Mouse (Mus musculus): ENCODE measurements at regions not wholly inside any gene's neighbourhood (a gene's known extent, or its start where the extent isn't known, plus 50 kb on each side); places are given as distances from the start of the nearest gene placed in this dataset.

DNA sequence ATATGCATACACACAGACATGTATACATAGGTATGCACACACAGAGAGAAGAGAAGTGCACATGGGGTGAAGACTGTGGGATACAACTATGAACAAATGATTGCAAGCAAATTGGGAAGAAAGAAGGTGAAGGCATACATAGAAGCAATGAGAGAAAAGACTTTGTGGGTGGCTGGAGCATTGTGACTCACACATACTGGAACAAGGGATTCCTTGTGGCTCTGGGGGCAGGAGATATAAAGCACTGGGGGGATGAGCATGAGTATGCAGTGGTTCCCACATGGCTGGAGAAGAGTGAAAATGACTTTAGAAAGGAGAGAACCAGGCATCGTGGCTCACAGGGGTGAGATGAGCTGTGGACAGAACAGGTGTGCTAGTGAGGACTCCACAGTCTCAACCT lies 156.6 kb downstream of the Nuf2 start:
- TF ChIP-seq POLR2A (IDR thresholded peaks at IDR 0.05; ENCODE audit: control insufficient read depth, low read depth, low read length) = no peak
- no peak for TF ChIP-seq CTCF (IDR thresholded peaks at IDR 0.05; ENCODE audit: control insufficient read depth, insufficient read depth, insufficient replicate concordance, low read depth, low read length)

Data from testis, adult 2 months (tissue).